Mouse (Mus musculus): ENCODE data around the gene Gm21708.
"Not testable (repeated sequence)": the region's sequence is repeated elsewhere in the genome, so short reads cannot be mapped to it uniquely, and the experiment has no call there.

Gene Gm21708

GRCm38 (mm10) chrY:3410067-3410466 is at the start of gene Gm21708, which contains the start of gene Gm21704:
TSS of gene Gm21708 (minus strand) at chrY:3410167.
TSS of gene Gm21704 (minus strand) at chrY:3410167.
- not testable (repeated sequence) for DNase-seq
